Mouse (Mus musculus): ENCODE results near the gene Kbtbd12. TPM values are rescaled to one million over a fixed set of nuclear protein-coding genes. Genes with fewer than 3 reads are reported as not detected.

Kbtbd12 gene
- polyA plus RNA-seq, 1 experiment from 2014 or later: 1.4 TPM

- no peak overlapping the region for H3K9ac ChIP-seq
- peaks cover 1% of the 10 kb centered on the region; the same call in 1 of the 2 replicates for H3K4me1 ChIP-seq
- H3K27ac ChIP-seq: no peak overlapping the region
- no peak overlapping the region for H3K4me2 ChIP-seq
- no peaks in the 10 kb centered on the region for H3K36me3 ChIP-seq
- ATAC-seq (ENCODE audit: insufficient number of reproducible peaks, low FRiP score, low TSS enrichment, low read depth): no peak
- no peaks in the 10 kb centered on the region for H3K9me3 ChIP-seq
- H3K27me3 ChIP-seq: no peaks in the 10 kb centered on the region
- H3K4me3 ChIP-seq: no peak overlapping the region
- WGBS: 72% methylated on average over 4 of the region's 4 CpGs
These were observed 15.8 kb downstream of the Kbtbd12 start for GRCm38 (mm10) chr6:88621816-88622481.

DNA sequence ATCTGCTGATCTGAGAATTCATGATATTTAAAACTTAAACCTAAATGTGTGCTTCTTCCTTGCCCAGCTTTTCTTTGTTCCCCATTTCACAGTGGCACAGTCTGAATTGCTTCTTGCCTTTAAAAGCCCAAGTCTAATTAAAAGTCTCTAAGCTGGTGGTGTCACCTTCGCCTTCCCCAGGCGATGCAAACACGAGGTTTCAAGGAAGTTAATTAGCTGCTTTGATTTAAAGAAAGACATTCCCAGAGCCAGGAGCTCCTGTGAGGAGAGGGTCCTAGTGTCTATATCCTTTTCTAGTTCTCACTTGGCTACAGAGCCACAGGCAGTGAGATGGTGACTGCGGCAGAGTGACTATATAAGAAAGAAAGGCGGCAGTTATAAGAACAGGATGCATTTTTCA, 18.2 kb downstream of the Kbtbd12 start:
- Histone ChIP-seq H3K36me3 (no peaks in the 10 kb centered on the region), H3K4me2 (no peak overlapping the region), H3K4me1 (no peaks in the 10 kb centered on the region), H3K9me3 (no peaks in the 10 kb centered on the region), H3K4me3 (no peak overlapping the region), H3K9ac (no peak overlapping the region), H3K27me3 (no peaks in the 10 kb centered on the region), H3K27ac (no peak overlapping the region)
- no peak for ATAC-seq (ENCODE audit: insufficient number of reproducible peaks, low FRiP score, low TSS enrichment, low read depth)
- WGBS: 41% methylated on average over 5 of the region's 5 CpGs

- Histone ChIP-seq H3K9me3 (no peaks in the 10 kb centered on the region), H3K4me3 (no peak overlapping the region), H3K36me3 (no peaks in the 10 kb centered on the region), H3K27me3 (no peaks in the 10 kb centered on the region), H3K4me2 (no peak overlapping the region), H3K9ac (no peak overlapping the region), H3K27ac (no peak overlapping the region), H3K4me1 (no peaks in the 10 kb centered on the region)
- no peak for ATAC-seq (ENCODE audit: insufficient number of reproducible peaks, low FRiP score, low TSS enrichment, low read depth)
- WGBS: 67% methylated on average over 2 of the region's 2 CpGs
These were observed 22.4 kb downstream of the Kbtbd12 start for GRCm38 (mm10) chr6:88615352-88615751.

DNA sequence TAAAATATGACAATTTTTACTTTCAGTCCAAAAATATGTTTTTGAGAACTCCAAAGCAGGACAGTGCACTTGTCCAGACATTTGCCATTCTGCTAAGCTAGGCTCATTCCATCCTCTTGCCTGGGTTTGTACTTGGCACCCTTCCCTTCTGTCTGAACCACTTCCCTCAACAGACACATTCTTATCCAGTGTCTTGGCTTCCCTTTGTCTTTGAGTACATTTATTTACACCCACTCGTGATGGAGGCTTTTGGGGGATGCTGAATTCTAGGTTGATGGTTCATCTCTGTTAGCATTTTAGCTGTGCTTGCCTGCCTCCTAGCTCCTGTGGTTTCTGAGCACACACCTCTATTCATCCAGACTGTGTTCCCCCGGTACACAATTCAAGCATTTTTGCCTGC, 31.3 kb downstream of the Kbtbd12 start:
- Histone ChIP-seq H3K4me3 (no peak overlapping the region), H3K27ac (no peak overlapping the region), H3K36me3 (no peaks in the 10 kb centered on the region), H3K27me3 (no peaks in the 10 kb centered on the region), H3K9me3 (no peaks in the 10 kb centered on the region), H3K9ac (no peak overlapping the region), H3K4me2 (no peak overlapping the region), H3K4me1 (no peaks in the 10 kb centered on the region)
- 73% methylated on average over 2 of the region's 2 CpGs for WGBS
- no peak for ATAC-seq (ENCODE audit: insufficient number of reproducible peaks, low FRiP score, low TSS enrichment, low read depth)

GRCm38 (mm10) chr6:88605715-88606114, 32.0 kb downstream of the Kbtbd12 start:
- H3K27me3 ChIP-seq: no peaks in the 10 kb centered on the region
- no peaks in the 10 kb centered on the region for H3K9me3 ChIP-seq
- no peak overlapping the region for H3K4me2 ChIP-seq
- no peak overlapping the region for H3K9ac ChIP-seq
- 79% methylated on average over 2 of the region's 2 CpGs for WGBS
- H3K27ac ChIP-seq: no peak overlapping the region
- no peak overlapping the region for H3K4me3 ChIP-seq
- no peaks in the 10 kb centered on the region for H3K4me1 ChIP-seq
- no peak for ATAC-seq (ENCODE audit: insufficient number of reproducible peaks, low FRiP score, low TSS enrichment, low read depth)
- no peaks in the 10 kb centered on the region for H3K36me3 ChIP-seq

DNA sequence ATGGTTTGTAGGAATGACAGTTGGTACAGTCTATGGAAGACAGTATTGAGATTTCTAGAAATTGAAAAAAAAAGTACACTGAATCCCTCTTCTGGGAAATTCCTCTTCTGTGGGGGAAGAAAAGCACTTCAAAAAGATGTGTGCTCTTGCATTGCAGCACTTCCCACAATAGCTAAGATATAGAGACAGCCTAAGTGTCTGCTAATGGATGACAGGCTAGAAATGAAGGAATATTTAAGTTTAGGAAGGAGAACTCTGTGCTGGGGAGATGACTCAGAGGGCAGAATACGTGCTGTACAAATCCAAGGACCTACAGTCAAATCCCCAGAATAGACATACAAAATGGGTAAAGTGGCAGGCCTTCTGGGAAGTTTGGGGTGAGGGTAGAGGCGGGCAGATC, 32.5 kb downstream of the Kbtbd12 start:
- no peaks in the 10 kb centered on the region for H3K27me3 ChIP-seq
- H3K4me2 ChIP-seq: no peak overlapping the region
- 67% methylated on average over 2 of the region's 2 CpGs for WGBS
- H3K4me3 ChIP-seq: no peak overlapping the region
- H3K36me3 ChIP-seq: no peaks in the 10 kb centered on the region
- H3K9ac ChIP-seq: no peak overlapping the region
- ATAC-seq (ENCODE audit: insufficient number of reproducible peaks, low FRiP score, low TSS enrichment, low read depth): no peak
- no peaks in the 10 kb centered on the region for H3K9me3 ChIP-seq
- no peak overlapping the region for H3K27ac ChIP-seq
- H3K4me1 ChIP-seq: no peaks in the 10 kb centered on the region

DNA sequence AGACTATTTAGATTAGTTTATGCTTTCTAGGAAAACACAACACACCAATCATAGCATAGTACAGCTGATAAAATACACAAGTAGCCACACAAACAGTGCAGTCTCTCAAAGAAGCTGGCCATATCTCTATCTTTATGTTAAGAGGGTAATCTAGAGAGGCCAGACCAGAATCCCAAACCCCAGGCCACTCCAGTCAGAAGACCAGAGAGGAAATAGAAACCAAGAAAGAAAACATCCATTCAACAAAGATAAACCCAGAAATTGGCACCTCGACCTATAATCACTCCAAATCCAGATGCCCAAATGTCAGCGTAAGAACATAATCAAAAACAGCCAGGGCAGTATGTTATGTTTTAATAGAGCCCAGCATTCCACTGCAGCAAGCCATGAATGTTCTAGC, 41.6 kb downstream of the Kbtbd12 start:
- 50% methylated on average over 2 of the region's 2 CpGs for WGBS
- no peak overlapping the region for H3K9ac ChIP-seq
- ATAC-seq (ENCODE audit: insufficient number of reproducible peaks, low FRiP score, low TSS enrichment, low read depth): no peak

DNA sequence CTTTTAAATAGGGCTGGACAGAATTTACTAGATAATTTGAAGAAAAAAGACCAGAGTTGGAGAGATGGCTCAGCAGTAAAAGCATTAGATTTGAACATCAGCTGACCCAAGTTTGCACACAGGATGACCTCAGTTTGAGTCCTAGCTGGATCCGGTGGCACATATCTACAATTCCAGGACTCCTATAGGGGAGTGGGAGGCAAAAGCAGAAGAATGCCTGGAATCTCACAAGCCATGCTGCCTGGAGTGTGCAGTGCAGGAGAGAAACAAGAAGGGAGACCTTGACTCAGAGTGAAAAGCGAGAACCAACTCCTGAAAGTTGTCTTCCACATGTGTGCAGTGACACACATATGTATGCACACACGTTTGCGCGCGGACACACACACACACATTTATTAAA, 45.4 kb downstream of the Kbtbd12 start:
- Histone ChIP-seq H3K27ac (no peak overlapping the region), H3K36me3 (no peaks in the 10 kb centered on the region), H3K9ac (no peak overlapping the region), H3K9me3 (no peaks in the 10 kb centered on the region), H3K27me3 (no peaks in the 10 kb centered on the region), H3K4me3 (no peak overlapping the region), H3K4me2 (no peak overlapping the region), H3K4me1 (0 out of 2 replicates have a peak, but pooled peaks cover 2% of the 10 kb centered on the region)
- 85% methylated on average over 6 of the region's 6 CpGs for WGBS
- ATAC-seq (ENCODE audit: insufficient number of reproducible peaks, low FRiP score, low TSS enrichment, low read depth): no peak

More for the DNA sequence above, 41.6 kb downstream of the Kbtbd12 start:
- no peaks in the 10 kb centered on the region for H3K27me3 ChIP-seq
- H3K9me3 ChIP-seq: no peaks in the 10 kb centered on the region
- no peak overlapping the region for H3K27ac ChIP-seq
- no peaks in the 10 kb centered on the region for H3K36me3 ChIP-seq
- no peak overlapping the region for H3K4me2 ChIP-seq
- H3K4me3 ChIP-seq: no peak overlapping the region
- no peaks in the 10 kb centered on the region for H3K4me1 ChIP-seq

DNA sequence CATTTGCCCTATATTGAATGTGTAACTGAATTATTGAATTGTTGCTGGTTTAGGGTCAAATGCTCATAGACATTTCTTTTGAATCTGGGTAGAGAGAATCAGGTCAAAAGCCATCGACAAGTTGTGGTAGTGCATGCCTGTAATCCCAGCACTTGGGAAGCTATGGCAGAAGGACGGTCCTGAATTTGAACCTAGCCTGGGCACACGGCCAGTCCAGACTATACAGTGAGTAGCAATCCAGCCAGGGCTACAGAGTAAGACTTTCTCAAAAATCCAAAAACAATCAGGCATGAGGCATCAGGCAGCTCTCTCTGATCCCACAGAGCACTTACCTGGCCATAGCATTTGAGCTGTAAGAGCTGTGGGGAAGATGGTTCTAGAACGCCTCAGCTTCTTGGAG, 47.5 kb downstream of the Kbtbd12 start:
- H3K4me3 ChIP-seq: no peak overlapping the region
- no peaks in the 10 kb centered on the region for H3K36me3 ChIP-seq
- H3K27me3 ChIP-seq: no peaks in the 10 kb centered on the region
- H3K9ac ChIP-seq: no peak overlapping the region
- ATAC-seq (ENCODE audit: insufficient number of reproducible peaks, low FRiP score, low TSS enrichment, low read depth): no peak
- H3K27ac ChIP-seq: no peak overlapping the region
- H3K9me3 ChIP-seq: no peaks in the 10 kb centered on the region
- H3K4me2 ChIP-seq: no peak overlapping the region
- 81% methylated on average over 4 of the region's 4 CpGs for WGBS
- H3K4me1 ChIP-seq: 0 out of 2 replicates have a peak, but pooled peaks cover 2% of the 10 kb centered on the region

DNA sequence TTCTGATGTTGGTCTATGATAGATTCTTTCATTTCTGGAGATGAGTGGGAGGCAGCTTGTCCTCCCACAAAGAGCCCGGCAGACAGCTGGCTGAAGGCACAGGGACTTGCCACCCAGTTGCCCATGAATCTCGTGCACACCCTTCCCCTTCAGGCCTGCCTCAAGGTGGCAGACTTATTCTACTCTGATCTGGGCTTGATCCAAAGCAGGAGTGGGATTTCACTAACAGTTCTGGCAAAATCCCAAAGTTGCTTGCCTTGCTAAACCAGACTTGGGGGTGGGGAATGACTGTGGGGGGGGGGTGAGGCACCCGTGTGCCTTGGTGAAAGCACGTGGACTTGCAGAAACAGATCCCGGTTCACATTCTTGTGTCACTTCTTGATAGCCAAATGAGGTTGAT, 48.2 kb downstream of the Kbtbd12 start:
- no peak for ATAC-seq (ENCODE audit: insufficient number of reproducible peaks, low FRiP score, low TSS enrichment, low read depth)

DNA sequence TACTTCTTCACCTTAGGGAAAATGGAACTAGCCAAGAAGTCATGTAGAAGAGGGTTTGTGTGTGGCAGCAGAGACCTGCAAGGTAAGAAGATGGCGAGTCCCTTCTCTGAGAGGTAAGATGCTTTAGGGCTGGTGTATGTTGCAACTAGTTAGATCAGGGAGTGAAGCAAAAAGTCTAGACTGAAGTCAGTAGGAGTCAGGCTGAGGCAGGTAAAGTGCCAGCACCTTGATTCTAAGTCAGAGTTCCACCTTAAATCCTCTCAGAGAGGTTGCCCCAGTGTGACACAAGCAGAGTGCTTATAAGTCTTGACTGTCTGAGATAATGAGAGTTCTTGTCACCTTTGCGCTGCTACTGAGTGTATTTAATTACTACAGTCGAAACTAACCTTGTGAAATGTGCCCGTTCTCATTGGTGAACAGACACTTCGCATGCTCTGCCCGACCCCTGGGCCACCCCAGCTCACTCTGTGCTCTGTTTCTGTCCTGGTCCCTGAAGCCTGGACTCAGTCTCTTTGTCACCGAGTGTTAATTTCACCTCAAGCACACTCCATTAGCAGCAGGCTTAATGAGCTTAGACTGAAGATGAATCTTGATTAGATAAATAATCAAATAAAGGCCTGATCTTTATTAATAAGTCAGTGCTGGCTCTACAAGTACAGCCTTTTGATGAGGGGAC, 49.0 kb downstream of the Kbtbd12 start:
- no peaks in the 10 kb centered on the region for H3K27me3 ChIP-seq
- H3K9me3 ChIP-seq: no peaks in the 10 kb centered on the region
- 63% methylated on average over 7 of the region's 7 CpGs for WGBS
- no peak overlapping the region for H3K4me2 ChIP-seq
- H3K36me3 ChIP-seq: no peaks in the 10 kb centered on the region
- no peak overlapping the region for H3K27ac ChIP-seq
- ATAC-seq (ENCODE audit: insufficient number of reproducible peaks, low FRiP score, low TSS enrichment, low read depth): no peak
- no peak overlapping the region for H3K9ac ChIP-seq
- 0 out of 2 replicates have a peak, but pooled peaks cover 2% of the 10 kb centered on the region for H3K4me1 ChIP-seq
- no peak overlapping the region for H3K4me3 ChIP-seq

More for the DNA sequence above, 48.2 kb downstream of the Kbtbd12 start:
- H3K9me3 ChIP-seq: no peaks in the 10 kb centered on the region
- no peak overlapping the region for H3K4me3 ChIP-seq
- no peak overlapping the region for H3K27ac ChIP-seq
- no peaks in the 10 kb centered on the region for H3K27me3 ChIP-seq
- WGBS: 15% methylated on average over 5 of the region's 5 CpGs
- no peaks in the 10 kb centered on the region for H3K36me3 ChIP-seq
- H3K4me2 ChIP-seq: no peak overlapping the region
- H3K4me1 ChIP-seq: 0 out of 2 replicates have a peak, but pooled peaks cover 2% of the 10 kb centered on the region
- no peak overlapping the region for H3K9ac ChIP-seq

DNA sequence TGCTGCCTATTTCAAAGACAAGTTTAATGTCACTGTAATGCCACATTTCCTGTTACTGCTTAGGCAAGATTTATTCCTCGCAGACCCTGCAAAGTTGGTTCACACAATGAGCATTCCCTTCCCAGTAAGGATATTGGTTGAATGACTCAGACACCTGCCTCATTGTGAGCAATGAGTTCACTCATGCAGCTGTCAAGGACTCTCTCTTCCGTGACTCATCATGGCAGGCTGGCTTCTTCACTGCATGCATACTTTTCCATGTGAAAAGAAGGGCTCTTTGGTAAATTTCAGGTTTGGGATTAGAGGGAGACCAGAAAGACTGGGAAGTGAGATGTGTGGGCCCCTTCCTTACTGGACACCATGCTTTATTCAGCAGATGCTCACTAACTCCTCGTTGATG, 50.7 kb downstream of the Kbtbd12 start:
- WGBS: 79% methylated on average over 3 of the region's 3 CpGs
- no peak overlapping the region for H3K4me3 ChIP-seq
- H3K36me3 ChIP-seq: no peaks in the 10 kb centered on the region
- no peaks in the 10 kb centered on the region for H3K9me3 ChIP-seq
- no peak overlapping the region for H3K9ac ChIP-seq
- 0 out of 2 replicates have a peak, but pooled peaks cover 2% of the 10 kb centered on the region for H3K4me1 ChIP-seq
- no peaks in the 10 kb centered on the region for H3K27me3 ChIP-seq
- no peak overlapping the region for H3K4me2 ChIP-seq
- H3K27ac ChIP-seq: no peak overlapping the region
- ATAC-seq (ENCODE audit: insufficient number of reproducible peaks, low FRiP score, low TSS enrichment, low read depth): no peak

Measured in limb, embryonic 15.5 days (tissue).